Mouse (Mus musculus) forebrain, embryonic 12.5 days (tissue): ENCODE results near the gene Mptx2. TPM values are rescaled to one million over a fixed set of nuclear protein-coding genes. Genes with fewer than 3 reads are reported as not detected.
"Not testable (repeated sequence)": the region's sequence is repeated elsewhere in the genome, so short reads cannot be mapped to it uniquely, and the experiment has no call there.

Experiments
- ATAC-seq: fragments of 200-750 bp; cut with Nextera tagmentation; 2 replicates; pipeline ENCODE4 v1.8.0; 2017; ENCODE audit warnings: moderate TSS enrichment; ENCODE audit not compliant: low FRiP score
- H3K27ac ChIP-seq: fragments of 300-500 bp; sonication (generic); 2 replicates; pipeline ENCODE4 v1.5.1; 2016; ENCODE audit warnings: mild to moderate bottlenecking
- H3K27me3 ChIP-seq: fragments of 300-500 bp; sonication (generic); 2 replicates; pipeline ENCODE4 v1.6.1; 2016; ENCODE audit warnings: mild to moderate bottlenecking
- H3K36me3 ChIP-seq: fragments of 300-500 bp; sonication (generic); replicated peaks from 2 replicates; pipeline ENCODE4 v1.6.1; 2016; ENCODE audit warnings: mild to moderate bottlenecking
- H3K4me1 ChIP-seq: fragments of 300-500 bp; sonication (generic); 2 replicates; pipeline ENCODE4 v1.6.1; 2016
- H3K4me2 ChIP-seq: fragments of 300-500 bp; sonication (generic); 2 replicates; pipeline ENCODE4 v1.6.1; 2016; ENCODE audit warnings: mild to moderate bottlenecking, moderate library complexity
- H3K4me3 ChIP-seq: fragments of 300-500 bp; sonication (generic); replicated peaks from 2 replicates; pipeline ENCODE4 v1.5.1; 2016; ENCODE audit warnings: mild to moderate bottlenecking
- H3K9ac ChIP-seq: fragments of 300-500 bp; sonication (generic); 2 replicates; pipeline ENCODE4 v1.6.1; 2016; ENCODE audit warnings: mild to moderate bottlenecking
- H3K9me3 ChIP-seq: fragments of 300-500 bp; sonication (generic); 2 replicates; pipeline ENCODE4 v1.6.1; 2016
- WGBS: fragments of 180-500 bp; shearing (Covaris S2); methylation state at CpG from one replicate; pipeline ENCODE4 v1.1.7; 2016; 5-methylcytosine and 5-hydroxymethylcytosine counted together
- polyA plus RNA-seq: library from polyadenylated mRNA; unstranded; fragments of >200 nt; fragmentation: Nextera tagmentation; extraction: Ambion mirVana; gene quantifications from 2 replicates; pipeline ENCODE4 v1.2.1, GENCODE M21; 2016

Gene Mptx2
- polyA plus RNA-seq, 1 experiment from 2014 or later = not detected

GRCm38 (mm10) chr1:173249888-173250287 is 27.7 kb downstream of the Mptx2 start:
- no peak overlapping the region for H3K4me3 ChIP-seq
- H3K4me1 ChIP-seq = no peaks in the 10 kb centered on the region
- no peak for ATAC-seq
- 95% methylated on average over 3 of the region's 3 CpGs for WGBS
- H3K9ac ChIP-seq = no peak overlapping the region
- no peaks in the 10 kb centered on the region for H3K9me3 ChIP-seq
- no peak overlapping the region for H3K27ac ChIP-seq
- no peak overlapping the region for H3K4me2 ChIP-seq
- no peaks in the 10 kb centered on the region for H3K36me3 ChIP-seq
- H3K27me3 ChIP-seq = no peaks in the 10 kb centered on the region

GRCm38 (mm10) chr1:173237004-173237403 is 40.6 kb downstream of the Mptx2 start:
- H3K4me3 ChIP-seq, ATAC-seq, H3K27ac ChIP-seq, H3K9ac ChIP-seq, H3K27me3 ChIP-seq, H3K9me3 ChIP-seq, H3K4me2 ChIP-seq, H3K4me1 ChIP-seq, H3K36me3 ChIP-seq: not testable (repeated sequence)
- 89% methylated on average over 1 of the region's 1 CpGs for WGBS

- WGBS = 85% methylated on average over 2 of the region's 2 CpGs
- Histone ChIP-seq H3K27ac (no peak within 1 kb of the TSS), H3K9ac (no peak within 1 kb of the TSS), H3K4me3 (no peak within 1 kb of the TSS), H3K9me3 (no peaks in the 10 kb centered on the region), H3K4me2 (no peak within 1 kb of the TSS), H3K36me3 (no peaks in the 10 kb centered on the region), H3K27me3 (no peaks in the 10 kb centered on the region), H3K4me1 (no peaks in the 10 kb centered on the region)
- no peak for ATAC-seq
Observed at GRCm38 (mm10) chr1:173227081-173227480, 50.5 kb downstream of the Mptx2 start, which contains the start of gene Fcer1a. Gene Fcer1a, minus strand, starts transcription at chr1:173227214.

Other genes starting within 250 kb of the Mptx2 start
- not detected in 2 replicates for gene Olfr1408, start 140.4 kb downstream of the Mptx2 start, polyA plus RNA-seq
- not detected in 2 replicates for gene Olfr1406, start 87.1 kb downstream of the Mptx2 start, polyA plus RNA-seq
- not detected in 2 replicates for gene Olfr218, start 80.0 kb downstream of the Mptx2 start, polyA plus RNA-seq
- 0.06 TPM in 1 of 2 replicates, not detected in the other for gene Olfr1404, start 65.4 kb downstream of the Mptx2 start, polyA plus RNA-seq
- not detected in 2 replicates for gene Fcer1a, start 50.6 kb downstream of the Mptx2 start, polyA plus RNA-seq
- not detected in 2 replicates for gene Olfr418, start 11.8 kb downstream of the Mptx2 start, polyA plus RNA-seq
- gene Ackr1, start 56.0 kb upstream of the Mptx2 start, polyA plus RNA-seq = 4.4 and 5.1 TPM in 2 replicates
- 6.9 and 7.5 TPM in 2 replicates for gene Aim2, start 73.1 kb upstream of the Mptx2 start, polyA plus RNA-seq
- gene Cadm3, start 89.9 kb upstream of the Mptx2 start, polyA plus RNA-seq = 12.6 and 22.2 TPM in 2 replicates
- gene Ifi206, start 213.3 kb upstream of the Mptx2 start, polyA plus RNA-seq = not detected in 2 replicates